Mouse (Mus musculus) CH12.LX (cell line): Measurements from ENCODE around the gene Osbpl5. TPM values are rescaled to one million over a fixed set of nuclear protein-coding genes. Genes with fewer than 3 reads are reported as not detected.

Experiments
- DNase-seq: peaks from one replicate; pipeline ENCODE4 v3.0.0-alpha.2; 2013; ENCODE audit errors: extremely low read depth
- H3K27ac ChIP-seq: 2 replicates; pipeline ENCODE4 v1.5.1; 2012; ENCODE audit warnings: low read depth, mild to moderate bottlenecking, control low read depth, moderate library complexity; ENCODE audit not compliant: insufficient read depth
- H3K27me3 ChIP-seq: replicated peaks from 2 replicates; pipeline ENCODE3; 2012; ENCODE audit warnings: inconsistent platforms
- H3K36me3 ChIP-seq, 2 experiments: replicated peaks in 1 of 2; 2 replicates each; pipeline versions ENCODE3 to v1.6.1; 2012; ENCODE audit warnings: inconsistent platforms in 1 of 2, low read length in 1 of 2, mild to moderate bottlenecking in 1 of 2, mixed read lengths in 1 of 2, moderate library complexity in 1 of 2; ENCODE audit not compliant: control insufficient read depth in 1 of 2, insufficient read depth in 1 of 2
- H3K4me1 ChIP-seq, 2 experiments: 2 replicates each; pipeline ENCODE4 v1.6.1; 2012; ENCODE audit warnings: inconsistent platforms in 1 of 2, moderate library complexity in 1 of 2; ENCODE audit not compliant: insufficient read depth in 2 of 2, control insufficient read depth in 1 of 2
- H3K4me2 ChIP-seq: 2 replicates; pipeline ENCODE4 v1.6.1; 2012; ENCODE audit warnings: low read depth, mild to moderate bottlenecking, control low read depth; ENCODE audit not compliant: poor library complexity, insufficient read depth, severe bottlenecking
- H3K4me3 ChIP-seq, 3 experiments: fragments of 150-350 bp in 1 of 3; sonication (generic) in 1 of 3; replicated peaks in 1 of 3; 2 replicates each; pipeline versions ENCODE3 to v1.5.1; 2011 to 2012; ENCODE audit warnings: low read depth in 2 of 3, low read length in 2 of 3, mild to moderate bottlenecking in 2 of 3, moderate library complexity in 2 of 3, control low read depth in 1 of 3, improper control_type of control experiment in 1 of 3, inconsistent platforms in 1 of 3, mixed read lengths in 1 of 3; ENCODE audit not compliant: poor library complexity in 1 of 3
- H3K79me2 ChIP-seq: replicated peaks from 2 replicates; pipeline ENCODE4 v1.6.1; 2012; ENCODE audit warnings: mild to moderate bottlenecking, moderate library complexity; ENCODE audit not compliant: control insufficient read depth, poor library complexity, insufficient read depth, severe bottlenecking; ENCODE audit errors: extremely low read depth
- H3K9ac ChIP-seq: 2 replicates; pipeline ENCODE4 v1.6.1; 2012; ENCODE audit warnings: low read depth, mild to moderate bottlenecking, control low read depth, moderate library complexity; ENCODE audit not compliant: insufficient read depth
- H3K9me3 ChIP-seq: replicated peaks from 2 replicates; pipeline ENCODE3; 2012; ENCODE audit warnings: low read length, inconsistent platforms, mixed read lengths
- BHLHE40 ChIP-seq: IDR thresholded peaks from 2 replicates; pipeline ENCODE4 v1.6.1; 2011; ENCODE audit warnings: mild to moderate bottlenecking, low read depth, low read length, improper control_type of control experiment
- CHD1 ChIP-seq: IDR thresholded peaks from 2 replicates; pipeline ENCODE4 v1.6.1; 2012; ENCODE audit warnings: low read depth, low read length, improper control_type of control experiment, inconsistent platforms
- CHD2 ChIP-seq: IDR thresholded peaks from 2 replicates; pipeline ENCODE4 v1.6.1; 2011; ENCODE audit warnings: low read length, improper control_type of control experiment
- CTCF ChIP-seq, 2 experiments: IDR thresholded peaks in 1 of 2; conservative IDR thresholded peaks in 1 of 2; 2 replicates each; pipeline ENCODE4 v1.5.1; 2011 to 2012; ENCODE audit warnings: low read depth in 2 of 2, low read length in 2 of 2, improper control_type of control experiment in 1 of 2, inconsistent platforms in 1 of 2, mild to moderate bottlenecking in 1 of 2, moderate library complexity in 1 of 2
- E2F4 ChIP-seq: IDR thresholded peaks from 2 replicates; pipeline ENCODE4 v1.6.1; 2011; ENCODE audit warnings: low read depth, low read length, improper control_type of control experiment; ENCODE audit not compliant: insufficient replicate concordance
- ELF1 ChIP-seq: IDR thresholded peaks from 2 replicates; pipeline ENCODE4 v1.6.1; 2014; ENCODE audit warnings: low read depth, mild to moderate bottlenecking, inconsistent platforms, low read length, improper control_type of control experiment
- EP300 ChIP-seq: IDR thresholded peaks from 2 replicates; pipeline ENCODE4 v1.6.1; 2011; ENCODE audit warnings: low read length, improper control_type of control experiment
- HCFC1 ChIP-seq: IDR thresholded peaks from 2 replicates; pipeline ENCODE4 v1.6.1; 2012; ENCODE audit warnings: low read depth, mild to moderate bottlenecking, inconsistent platforms, low read length, improper control_type of control experiment
- IRF4 ChIP-seq: IDR thresholded peaks from 2 replicates; pipeline ENCODE4 v1.6.1; 2014; ENCODE audit warnings: low read depth, mild to moderate bottlenecking, inconsistent platforms, low read length, improper control_type of control experiment
- JUN ChIP-seq: IDR thresholded peaks from 2 replicates; pipeline ENCODE4 v1.6.1; 2011; ENCODE audit warnings: low read depth, mild to moderate bottlenecking, low read length, improper control_type of control experiment, moderate library complexity; ENCODE audit not compliant: insufficient read depth
- MAX ChIP-seq: IDR thresholded peaks from 2 replicates; pipeline ENCODE4 v1.6.1; 2011; ENCODE audit warnings: low read length, improper control_type of control experiment
- MAZ ChIP-seq: IDR thresholded peaks from 2 replicates; pipeline ENCODE4 v1.6.1; 2012; ENCODE audit warnings: low read depth, mild to moderate bottlenecking, inconsistent platforms, low read length, improper control_type of control experiment, moderate library complexity
- MEF2A ChIP-seq: IDR thresholded peaks from 2 replicates; pipeline ENCODE4 v1.6.1; 2014; ENCODE audit warnings: low read depth, mild to moderate bottlenecking, inconsistent platforms, low read length, improper control_type of control experiment, borderline replicate concordance
- MYC ChIP-seq: IDR thresholded peaks from 2 replicates; pipeline ENCODE4 v1.6.1; 2011; ENCODE audit warnings: low read depth, mild to moderate bottlenecking, improper control_type of control experiment, low read length
- NELFE ChIP-seq: IDR thresholded peaks from 2 replicates; pipeline ENCODE4 v1.6.1; 2011; ENCODE audit warnings: low read depth, low read length, improper control_type of control experiment
- NRF1 ChIP-seq: IDR thresholded peaks from 2 replicates; pipeline ENCODE4 v1.6.1; 2014; ENCODE audit warnings: low read depth, mild to moderate bottlenecking, inconsistent platforms, low read length, improper control_type of control experiment, moderate library complexity
- PAX5 ChIP-seq: IDR thresholded peaks from 2 replicates; pipeline ENCODE4 v1.6.1; 2012; ENCODE audit warnings: low read length, inconsistent platforms, mixed read lengths
- POLR2A ChIP-seq: IDR thresholded peaks from 2 replicates; pipeline ENCODE4 v1.6.1; 2011; ENCODE audit warnings: low read depth, mild to moderate bottlenecking, improper control_type of control experiment, low read length
- POLR2AphosphoS2 ChIP-seq: IDR thresholded peaks from 2 replicates; pipeline ENCODE4 v1.6.1; 2011; ENCODE audit warnings: low read depth, low read length, improper control_type of control experiment
- RAD21 ChIP-seq: IDR thresholded peaks from 2 replicates; pipeline ENCODE4 v1.6.1; 2011; ENCODE audit warnings: low read depth, mild to moderate bottlenecking, low read length, improper control_type of control experiment, moderate library complexity
- RCOR1 ChIP-seq: conservative IDR thresholded peaks from 2 replicates; pipeline ENCODE4 v1.6.1; 2012; ENCODE audit warnings: low read depth, mild to moderate bottlenecking, inconsistent platforms, low read length, improper control_type of control experiment
- SMC3 ChIP-seq: IDR thresholded peaks from 2 replicates; pipeline ENCODE4 v1.6.1; 2011; ENCODE audit warnings: low read depth, low read length, improper control_type of control experiment
- TBP ChIP-seq: conservative IDR thresholded peaks from 2 replicates; pipeline ENCODE4 v1.6.1; 2011; ENCODE audit warnings: low read depth, low read length, improper control_type of control experiment
- UBTF ChIP-seq: IDR thresholded peaks from 2 replicates; pipeline ENCODE4 v1.6.1; 2012; ENCODE audit warnings: low read depth, mild to moderate bottlenecking, inconsistent platforms, low read length, improper control_type of control experiment, moderate library complexity
- USF1 ChIP-seq: IDR thresholded peaks from 2 replicates; pipeline ENCODE4 v1.6.1; 2014; ENCODE audit warnings: low read depth, mild to moderate bottlenecking, inconsistent platforms, low read length, improper control_type of control experiment
- USF2 ChIP-seq: conservative IDR thresholded peaks from 2 replicates; pipeline ENCODE4 v1.6.1; 2011; ENCODE audit warnings: low read depth, low read length, improper control_type of control experiment
- ZC3H11A ChIP-seq: IDR thresholded peaks from 2 replicates; pipeline ENCODE4 v1.6.1; 2012; ENCODE audit warnings: low read depth, mild to moderate bottlenecking, inconsistent platforms, low read length, improper control_type of control experiment
- ZMIZ1 ChIP-seq: IDR thresholded peaks from 2 replicates; pipeline ENCODE4 v1.6.1; 2012; ENCODE audit warnings: low read depth, mild to moderate bottlenecking, inconsistent platforms, low read length, improper control_type of control experiment
- ZNF384 ChIP-seq: IDR thresholded peaks from 2 replicates; pipeline ENCODE4 v1.6.1; 2012; ENCODE audit warnings: low read depth, low read length, improper control_type of control experiment, inconsistent platforms
- dilution Hi-C: fragments of 300-500 bp; cut with MboI; formaldehyde crosslinking; loops from 2 replicates; pipeline ENCODE4 v1.14.3; 2020; ENCODE audit warnings: low sequenced_read_pairs; ENCODE audit not compliant: extremely low pct_unique_long_range_greater_than_20kb, extremely low pct_ligation_motif_present
- in situ Hi-C: fragments of 300-500 bp; cut with MboI; formaldehyde crosslinking; loops from 3 replicates; pipeline ENCODE4 v1.14.3; 2019; ENCODE audit warnings: low sequenced_read_pairs, low pct_ligation_motif_present, low pct_unique_long_range_greater_than_20kb, mixed read lengths
- polyA plus RNA-seq: library from polyadenylated mRNA; unstranded; fragments of >175 nt; gene quantifications from 2 replicates; pipeline ENCODE4 v1.2.1, GENCODE M21; 2012; ENCODE audit warnings: low read depth; ENCODE audit not compliant: insufficient read length
- total RNA-seq, 2 experiments: library from RNA; depleted of rRNA; stranded (reverse); fragments of 300-350 nt in 1 of 2; fragments of >200 nt in 1 of 2; gene quantifications; 2 replicates each; pipeline ENCODE4 v1.2.3; 2012 to 2014

Gene Osbpl5
- total and polyA plus RNA-seq, 3 experiments = 1.1 to 2.2 (median 1.7) TPM

DNA sequence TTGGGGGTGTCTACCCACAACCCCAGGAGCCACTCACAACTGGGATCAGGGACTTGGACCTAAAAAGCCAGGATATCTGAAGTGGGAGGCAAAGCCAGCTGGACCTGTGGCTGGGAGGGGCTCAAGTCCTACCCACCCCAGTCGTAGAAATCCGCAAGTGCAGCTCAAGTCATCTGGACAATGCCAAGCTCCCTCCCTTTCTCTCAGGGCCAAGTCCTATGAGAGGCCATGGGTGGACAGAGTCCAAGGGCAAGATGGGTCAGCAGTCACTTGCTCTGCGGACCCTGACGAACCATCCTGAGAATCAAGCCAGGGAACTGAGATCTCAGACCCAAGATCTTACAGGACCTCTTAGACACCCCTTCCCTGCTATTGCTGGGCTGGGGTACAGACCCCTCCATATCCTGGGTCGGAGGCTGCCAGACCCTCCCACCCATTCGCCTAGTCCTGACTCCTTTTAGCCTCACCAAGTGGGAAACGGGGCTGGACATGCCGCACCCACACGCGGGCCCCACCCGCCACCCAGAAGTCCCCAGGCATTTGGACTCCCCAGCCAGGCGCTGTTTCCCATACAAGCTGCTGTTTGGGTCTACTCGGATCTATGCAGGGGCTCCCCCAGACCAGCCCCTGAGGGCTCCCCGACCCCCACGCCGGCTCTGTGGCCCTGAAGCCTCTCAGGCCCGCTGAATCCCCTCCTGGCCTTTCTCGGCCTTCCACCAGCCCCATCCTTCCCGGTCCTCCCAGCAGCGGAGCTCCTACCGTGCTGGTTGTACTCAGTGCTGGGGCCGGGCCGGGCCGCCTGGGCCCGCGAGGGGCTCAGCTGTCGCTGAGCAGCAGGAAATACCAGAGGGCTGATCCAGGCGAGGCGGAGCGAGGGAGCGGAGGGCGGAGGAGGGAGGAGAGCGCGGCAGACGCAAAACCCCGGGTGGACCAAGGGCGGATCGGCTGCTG lies 17.0 kb downstream of the Osbpl5 start:
- H3K4me1 ChIP-seq = no peaks in the 10 kb centered on the region
- H3K27ac ChIP-seq = no peak overlapping the region
- H3K36me3 ChIP-seq = no peaks in the 10 kb centered on the region
- H3K4me2 ChIP-seq = no peak overlapping the region
- TF ChIP-seq UBTF (no peak), MAZ (no peak), TBP (no peak), RAD21 (no peak), ZC3H11A (no peak), NELFE (no peak), PAX5 (no peak), IRF4 (no peak), POLR2A (no peak), NRF1 (no peak), JUN (no peak), MAX (no peak), HCFC1 (no peak), POLR2AphosphoS2 (no peak), CHD2 (no peak), USF1 (no peak), SMC3 (no peak), BHLHE40 (no peak), ZNF384 (no peak)
- H3K79me2 ChIP-seq = no peaks in the 10 kb centered on the region
- DNase-seq = no peak
- H3K27me3 ChIP-seq = peaks cover 82% of the 10 kb centered on the region
- H3K4me3 ChIP-seq = no peak overlapping the region
- dilution Hi-C loops = no loop called here
- no peaks in the 10 kb centered on the region for H3K9me3 ChIP-seq
- in situ Hi-C loops = loop anchor here (25.0 kb wide), 1 partner anchor 602 kb away; no protein-coding TSS in a partner anchor
- no peak overlapping the region for H3K9ac ChIP-seq

DNA sequence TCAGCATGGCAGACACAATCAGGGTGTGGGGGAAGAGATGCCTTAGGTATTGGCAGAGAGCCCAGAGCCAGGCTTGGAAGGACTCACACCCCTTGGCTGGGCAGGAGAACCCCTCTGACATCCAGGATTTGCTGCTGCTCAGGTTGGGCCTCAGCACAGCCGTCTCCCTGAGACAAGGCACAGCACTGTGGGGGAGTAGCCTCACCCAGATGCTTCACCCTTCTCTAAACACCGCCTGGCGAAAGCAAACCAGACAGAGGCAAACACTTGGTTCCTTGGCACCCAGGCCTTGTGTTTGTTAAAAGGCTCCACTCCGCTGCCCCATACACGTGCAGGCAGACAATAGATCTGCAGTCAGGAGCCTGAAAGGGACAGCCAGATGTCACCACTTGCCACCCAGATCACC lies 18.2 kb downstream of the Osbpl5 start:
- no peak for DNase-seq
- H3K4me1 ChIP-seq = no peaks in the 10 kb centered on the region
- peaks cover 85% of the 10 kb centered on the region for H3K27me3 ChIP-seq
- H3K79me2 ChIP-seq = no peaks in the 10 kb centered on the region
- no peak overlapping the region for H3K27ac ChIP-seq
- no peak overlapping the region for H3K9ac ChIP-seq
- TF ChIP-seq POLR2AphosphoS2 (no peak), MEF2A (no peak), CHD1 (no peak), EP300 (no peak), USF2 (no peak), E2F4 (no peak), JUN (no peak), ZC3H11A (no peak), ZMIZ1 (no peak), MYC (no peak), RCOR1 (no peak), CTCF (conservative IDR thresholded peaks at IDR 0.05 in 1 of 2, IDR thresholded peaks at IDR 0.05 in 1 of 2; ENCODE audit: low read depth in 2 of 2, low read length in 2 of 2) (no peak), MAX (no peak), PAX5 (no peak), ELF1 (no peak)
- in situ Hi-C loops (loop anchor here (25.0 kb wide), 1 partner anchor 601 kb away; no protein-coding TSS in a partner anchor), dilution Hi-C loops (no loop called here)
- no peak overlapping the region for H3K4me2 ChIP-seq
- H3K36me3 ChIP-seq = no peaks in the 10 kb centered on the region
- no peaks in the 10 kb centered on the region for H3K9me3 ChIP-seq
- no peak overlapping the region for H3K4me3 ChIP-seq
